8 mouse cellular contexts compared by ENCODE assay signal in genomic region chr12:83045001-83045531, GRCm38 (mm10).
A peak's percentile ranks its signal among the peaks of the same experiment; 100 is the strongest.
DNase-seq lines count a peak whose midpoint lies in the region; ATAC-seq and TF ChIP-seq lines count a peak whose summit lies in the region.

No protein-coding gene starts in this region.

- TF ChIP-seq POLR2A in thymus, adult 2 months (IDR thresholded peaks at IDR 0.05; ENCODE audit: control insufficient read depth, extremely low read depth, insufficient read depth, low read length, poor library complexity) = no peak

- peak overlapping the region; percentile 90 for H3K27ac ChIP-seq in midbrain, embryonic 13.5 days
- H3K27ac ChIP-seq in thymus, adult 2 months (ENCODE audit: control insufficient read depth, insufficient read depth, low read length) = no peak overlapping the region

- H3K36me3 ChIP-seq in midbrain, embryonic 13.5 days = no peaks in the 10 kb centered on the region
- no peaks in the 10 kb centered on the region for H3K36me3 ChIP-seq in thymus, adult 2 months (ENCODE audit: control insufficient read depth, insufficient read depth, low read length)

- WGBS in midbrain, embryonic 13.5 days = 16% methylated on average over 12 of the region's 12 CpGs
- 86% methylated on average over 12 of the region's 12 CpGs for WGBS in thymus, adult 2 months

- peaks cover 31% of the 10 kb centered on the region for H3K4me1 ChIP-seq in midbrain, embryonic 13.5 days (replicated peaks)
- no peaks in the 10 kb centered on the region for H3K4me1 ChIP-seq in thymus, adult 2 months (replicated peaks; ENCODE audit: control insufficient read depth, insufficient read depth, low read length)

- peak; percentile 20 for DNase-seq in cerebellum, adult 11-12 months
- peak; percentile 28 for DNase-seq in urinary bladder, postnatal 14 days (ENCODE audit: low spot score)
- DNase-seq in urinary bladder, postnatal 25 days (ENCODE audit: low spot score) = no peak
- DNase-seq in kidney, adult 8-10 months = peak; percentile 9 to 17
- no peak for DNase-seq in thymus, adult 2 months
- no peak for DNase-seq in urinary bladder, postnatal 10 days (ENCODE audit: low spot score)

- peak overlapping the region; percentile 50 for H3K4me2 ChIP-seq in midbrain, embryonic 13.5 days (replicated peaks)

- H3K9me3 ChIP-seq in midbrain, embryonic 13.5 days = no peaks in the 10 kb centered on the region

- 0 out of 2 replicates have a peak, but pooled peaks cover 3% of the 10 kb centered on the region for H3K27me3 ChIP-seq in midbrain, embryonic 13.5 days
- H3K27me3 ChIP-seq in thymus, adult 2 months (ENCODE audit: control insufficient read depth, insufficient read depth, low read length) = no peaks in the 10 kb centered on the region

- H3K9ac ChIP-seq in midbrain, embryonic 13.5 days (replicated peaks) = peak overlapping the region; percentile 28; the same call in 1 of the 2 replicates

- ATAC-seq in cerebellum, adult (ENCODE audit: insufficient number of reproducible peaks, low FRiP score, low TSS enrichment) = no peak
- peak; percentile 40 for ATAC-seq in midbrain, embryonic 13.5 days

- no peak for TF ChIP-seq CTCF in thymus, adult 2 months (IDR thresholded peaks at IDR 0.05; ENCODE audit: borderline replicate concordance, control insufficient read depth, extremely low read depth, insufficient read depth, low read length, poor library complexity)

- peak overlapping the region; percentile 13 for H3K4me3 ChIP-seq in midbrain, embryonic 13.5 days (replicated peaks)
- no peak overlapping the region for H3K4me3 ChIP-seq in thymus, adult 2 months (ENCODE audit: control insufficient read depth, insufficient read depth, low read length)

Comparison
In these comparisons a context has a peak if more than half of its experiments do, and no peak if none do; other contexts are left out.
1. DNase-seq: peak in cerebellum, adult 11-12 months (single experiment), urinary bladder, postnatal 14 days (single experiment) and kidney, adult 8-10 months (2 of 2); none in urinary bladder, postnatal 25 days (single experiment), thymus, adult 2 months (single experiment) and urinary bladder, postnatal 10 days (single experiment).